Mouse (Mus musculus) limb, embryonic 15.5 days (tissue): ENCODE measurements around the gene Speer4f1. TPM values are rescaled to one million over a fixed set of nuclear protein-coding genes. Genes with fewer than 3 reads are reported as not detected.

Source experiments
- ATAC-seq: fragments of 200-750 bp; cut with Nextera tagmentation; 2 replicates; pipeline ENCODE4 v1.8.0; 2017; ENCODE audit warnings: low read depth, moderate TSS enrichment; ENCODE audit not compliant: insufficient number of reproducible peaks, low FRiP score, low TSS enrichment
- H3K27ac ChIP-seq: fragments of 300-500 bp; sonication (generic); 2 replicates; pipeline ENCODE4 v1.5.1; 2015; ENCODE audit warnings: moderate library complexity, mild to moderate bottlenecking, inconsistent platforms
- H3K27me3 ChIP-seq: fragments of 300-500 bp; sonication (generic); 2 replicates; pipeline ENCODE4 v1.6.1; 2015; ENCODE audit warnings: inconsistent platforms
- H3K36me3 ChIP-seq: fragments of 300-500 bp; sonication (generic); 2 replicates; pipeline ENCODE4 v1.6.1; 2015; ENCODE audit warnings: inconsistent platforms
- H3K4me1 ChIP-seq: fragments of 300-500 bp; sonication (generic); 2 replicates; pipeline ENCODE4 v1.6.1; 2015; ENCODE audit warnings: inconsistent platforms
- H3K4me2 ChIP-seq: fragments of 300-500 bp; sonication (generic); 2 replicates; pipeline ENCODE4 v1.6.1; 2015; ENCODE audit warnings: mild to moderate bottlenecking, inconsistent platforms
- H3K4me3 ChIP-seq: fragments of 300-500 bp; sonication (generic); 2 replicates; pipeline ENCODE4 v1.5.1; 2015; ENCODE audit warnings: mild to moderate bottlenecking, inconsistent platforms
- H3K9ac ChIP-seq: fragments of 300-500 bp; sonication (generic); 2 replicates; pipeline ENCODE4 v1.6.1; 2015; ENCODE audit warnings: inconsistent platforms
- H3K9me3 ChIP-seq: fragments of 300-500 bp; sonication (generic); 2 replicates; pipeline ENCODE4 v1.6.1; 2016; ENCODE audit warnings: inconsistent platforms
- WGBS: fragments of 180-500 bp; shearing (Covaris S2); methylation state at CpG from one replicate; pipeline ENCODE4 v1.1.7; 2015; 5-methylcytosine and 5-hydroxymethylcytosine counted together
- polyA plus RNA-seq: library from polyadenylated mRNA; unstranded; fragments of >200 nt; fragmentation: Nextera tagmentation; extraction: Ambion mirVana; gene quantifications from 2 replicates; pipeline ENCODE4 v1.2.1, GENCODE M21; 2015

Speer4f1 gene
- polyA plus RNA-seq, 1 experiment from 2014 or later: not detected

DNA sequence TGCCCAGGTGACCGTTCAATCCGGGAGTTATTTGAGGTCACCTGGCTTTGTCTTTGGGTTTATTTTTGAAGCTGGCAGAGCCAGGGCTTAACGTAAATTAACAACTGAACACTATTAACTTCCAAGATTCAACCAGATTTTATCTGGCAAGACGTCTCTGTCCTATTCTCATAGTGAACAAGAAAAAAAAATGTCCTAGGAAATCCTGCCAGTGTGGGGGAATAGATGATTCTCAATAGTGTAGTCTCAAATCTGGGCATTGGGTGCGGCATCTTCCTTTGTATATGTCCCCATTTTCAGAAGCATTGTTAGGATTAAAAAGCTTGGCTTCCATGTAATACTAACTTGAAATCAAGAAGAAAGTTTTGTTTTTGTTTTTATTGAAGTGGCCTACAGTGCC, 20.8 kb downstream of the Speer4f1 start:
- H3K36me3 ChIP-seq: no peaks in the 10 kb centered on the region
- H3K27ac ChIP-seq: no peak overlapping the region
- H3K9me3 ChIP-seq: no peaks in the 10 kb centered on the region
- no peak overlapping the region for H3K9ac ChIP-seq
- no peak overlapping the region for H3K4me3 ChIP-seq
- WGBS: 87% methylated on average over 5 of the region's 5 CpGs
- no peak for ATAC-seq
- H3K4me1 ChIP-seq: no peaks in the 10 kb centered on the region
- no peaks in the 10 kb centered on the region for H3K27me3 ChIP-seq
- H3K4me2 ChIP-seq: no peak overlapping the region

GRCm38 (mm10) chr5:17499873-17500329, 24.0 kb downstream of the Speer4f1 start:
- ATAC-seq: no peak
- Histone ChIP-seq H3K9me3 (no peaks in the 10 kb centered on the region), H3K4me1 (no peaks in the 10 kb centered on the region), H3K27me3 (no peaks in the 10 kb centered on the region), H3K4me3 (no peak overlapping the region), H3K4me2 (no peak overlapping the region), H3K9ac (no peak overlapping the region), H3K27ac (no peak overlapping the region), H3K36me3 (no peaks in the 10 kb centered on the region)
- WGBS: 91% methylated on average over 1 of the region's 1 CpGs

DNA sequence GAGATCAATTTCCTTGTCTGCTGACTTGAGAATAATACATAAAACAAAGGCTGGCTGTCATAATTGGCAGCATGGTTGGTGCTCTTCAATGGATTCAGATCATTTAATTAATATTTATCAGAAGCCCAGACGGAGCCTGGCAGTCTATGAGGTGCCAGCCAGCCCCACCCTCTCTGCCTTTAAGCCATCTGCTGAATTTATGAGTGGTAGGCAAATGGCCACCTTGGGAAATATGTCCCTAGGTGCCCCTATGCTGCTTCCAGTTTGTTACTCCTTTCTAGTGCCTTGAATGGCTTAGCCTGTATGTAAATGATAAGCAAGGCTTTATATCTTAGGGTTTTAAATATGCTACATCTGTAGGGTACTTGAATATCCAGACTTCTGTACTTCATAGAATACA, 25.0 kb downstream of the Speer4f1 start:
- Histone ChIP-seq H3K9ac (no peak overlapping the region), H3K27me3 (no peaks in the 10 kb centered on the region), H3K4me2 (no peak overlapping the region), H3K27ac (no peak overlapping the region), H3K9me3 (no peaks in the 10 kb centered on the region), H3K4me3 (no peak overlapping the region), H3K36me3 (no peaks in the 10 kb centered on the region), H3K4me1 (0 out of 2 replicates have a peak, but pooled peaks cover 2% of the 10 kb centered on the region)
- ATAC-seq: no peak
- WGBS: 46% methylated on average over 1 of the region's 1 CpGs

GRCm38 (mm10) chr5:17505540-17505939, 29.6 kb downstream of the Speer4f1 start:
- ATAC-seq: no peak
- no peak overlapping the region for H3K4me3 ChIP-seq
- no peak overlapping the region for H3K4me2 ChIP-seq
- H3K9me3 ChIP-seq: no peaks in the 10 kb centered on the region
- H3K4me1 ChIP-seq: 0 out of 2 replicates have a peak, but pooled peaks cover 3% of the 10 kb centered on the region
- H3K27ac ChIP-seq: peak overlapping the region; percentile 24; the same call in 1 of the 2 replicates
- no peak overlapping the region for H3K9ac ChIP-seq
- no peaks in the 10 kb centered on the region for H3K27me3 ChIP-seq
- no peaks in the 10 kb centered on the region for H3K36me3 ChIP-seq

GRCm38 (mm10) chr5:17508038-17508437, 32.1 kb downstream of the Speer4f1 start:
- H3K9ac ChIP-seq: no peak overlapping the region
- H3K36me3 ChIP-seq: no peaks in the 10 kb centered on the region
- H3K27me3 ChIP-seq: no peaks in the 10 kb centered on the region
- no peak overlapping the region for H3K27ac ChIP-seq
- H3K9me3 ChIP-seq: no peaks in the 10 kb centered on the region
- H3K4me2 ChIP-seq: no peak overlapping the region
- 0 out of 2 replicates have a peak, but pooled peaks cover 3% of the 10 kb centered on the region for H3K4me1 ChIP-seq
- 79% methylated on average over 3 of the region's 3 CpGs for WGBS
- H3K4me3 ChIP-seq: no peak overlapping the region
- no peak for ATAC-seq

Other genes starting within 250 kb of the Speer4f1 start
- not detected in 2 replicates for gene Speer4f2, start 102.9 kb upstream of the Speer4f1 start, polyA plus RNA-seq
- 71.9 and 75.1 TPM in 2 replicates for gene Sema3c, start 98.2 kb downstream of the Speer4f1 start, polyA plus RNA-seq